Comparison of ENCODE assay signal across 7 mouse cellular contexts in the genomic region with DNA sequence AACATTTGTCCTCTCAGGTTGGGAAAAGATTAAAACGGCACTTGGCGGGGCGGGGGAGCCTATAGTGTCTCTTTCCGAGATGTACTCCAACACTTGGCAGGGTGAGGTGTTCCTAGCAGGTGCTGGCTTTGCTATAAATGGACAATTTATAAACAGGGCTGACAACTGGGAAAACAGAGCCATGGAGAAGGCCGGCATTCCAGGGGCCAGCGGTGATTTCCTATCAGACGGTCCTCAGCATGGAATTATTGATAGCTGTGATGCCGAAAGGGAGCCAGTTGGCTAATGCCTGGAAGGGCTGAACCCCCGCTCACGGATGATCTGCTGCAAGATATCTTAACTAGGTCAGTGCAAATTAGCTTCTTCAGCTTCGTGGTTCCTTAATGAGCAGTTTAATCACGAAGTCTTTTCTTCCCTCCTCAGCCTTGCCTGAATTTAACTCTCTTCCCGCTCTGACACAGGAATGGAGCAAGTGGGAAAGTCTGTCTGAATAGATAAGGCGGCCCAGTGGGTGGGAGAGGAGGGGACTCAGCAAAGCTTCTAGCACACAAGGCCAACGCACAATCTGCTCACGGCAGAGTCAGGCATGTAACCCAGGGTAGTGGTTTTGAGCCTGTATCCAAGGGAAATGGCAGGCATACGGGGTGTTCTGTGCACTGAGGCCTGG.
A peak's percentile ranks its signal among the peaks of the same experiment; 100 is the strongest.
DNase-seq lines count a peak whose midpoint lies in the region; ATAC-seq lines count a peak whose summit lies in the region.

No protein-coding gene starts in this region.

- no peaks in the 10 kb centered on the region for H3K36me3 ChIP-seq in liver, embryonic 16.5 days (ENCODE audit: control insufficient read depth, insufficient read depth)

- ATAC-seq in liver, embryonic 16.5 days (ENCODE audit: low read depth), result peak; percentile 30; the same call in 1 of the 2 replicates
- ATAC-seq in inflammation-experienced regulatory T-cells, adult 6 months, result no peak

- WGBS in liver, embryonic 16.5 days (ENCODE audit: insufficient replicate concordance), result 38% methylated on average over 17 of the region's 17 CpGs

- H3K4me1 ChIP-seq in liver, embryonic 16.5 days (ENCODE audit: control insufficient read depth, low read depth, low read length), result peaks cover 17% of the 10 kb centered on the region

- H3K27ac ChIP-seq in liver, embryonic 16.5 days (ENCODE audit: low read length), result no peak overlapping the region

- H3K9ac ChIP-seq in liver, embryonic 16.5 days (ENCODE audit: low read depth, low read length), result no peak overlapping the region

- no peaks in the 10 kb centered on the region; the same call in 1 of the 2 replicates for H3K27me3 ChIP-seq in liver, embryonic 16.5 days (ENCODE audit: control insufficient read depth, insufficient read depth, low read depth, low read length)

- peak overlapping the region; percentile 10; the same call in 1 of the 2 replicates for H3K4me2 ChIP-seq in liver, embryonic 16.5 days (ENCODE audit: low read depth, low read length)

- DNase-seq in thymus, postnatal 4 days, result peak; percentile 16
- no peak for DNase-seq in thymus, postnatal 25 days
- peak; percentile 27 to 61 for DNase-seq in frontal cortex, adult 2 months (ENCODE audit: extremely low spot score in 1 of 2, low spot score in 1 of 2)
- no peak for DNase-seq in gastrocnemius, adult 8-10 months (ENCODE audit: low spot score in 2 of 2)
- DNase-seq in spleen, adult 18-20 months, result no peak

- no peaks in the 10 kb centered on the region for H3K9me3 ChIP-seq in liver, embryonic 16.5 days (replicated peaks; ENCODE audit: control insufficient read depth, low read length)

- no peak overlapping the region for H3K4me3 ChIP-seq in liver, embryonic 16.5 days (ENCODE audit: low read depth, low read length)

Comparison
In these comparisons a context has a peak if more than half of its experiments do, and no peak if none do; other contexts are left out.
1. DNase-seq: peak in thymus, postnatal 4 days (single experiment) and frontal cortex, adult 2 months (2 of 2); none in thymus, postnatal 25 days (single experiment), gastrocnemius, adult 8-10 months (0 of 2) and spleen, adult 18-20 months (0 of 2).